Mouse (Mus musculus): ENCODE data around the gene Vav2. TPM values are rescaled to one million over a fixed set of nuclear protein-coding genes. Genes with fewer than 3 reads are reported as not detected.
A peak's percentile ranks its signal among the peaks of the same experiment; 100 is the strongest.

Gene Vav2
- total RNA-seq, 1 experiment: 17.4 TPM

DNA sequence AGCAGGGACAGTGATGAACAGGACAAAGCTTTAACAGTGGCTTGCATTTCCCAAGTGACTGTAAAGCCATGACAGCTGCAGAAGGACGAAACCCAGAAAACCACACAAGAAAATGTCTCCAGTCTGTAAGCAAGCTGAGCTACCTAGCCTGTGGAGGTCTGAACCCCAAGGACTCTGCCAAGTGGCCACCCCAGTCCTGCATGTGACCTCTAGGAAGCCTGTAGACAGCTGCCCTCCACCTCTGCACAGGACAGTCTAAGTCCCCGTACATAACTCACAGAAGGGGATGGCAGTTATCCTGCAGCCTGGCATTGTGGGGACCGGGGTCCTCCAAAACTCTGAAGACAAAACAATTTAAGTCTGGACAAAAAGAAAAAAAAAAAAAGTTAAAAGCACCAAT lies 19.1 kb upstream of the Vav2 start:
- Histone ChIP-seq H3K9ac (ENCODE audit: insufficient read depth, low read depth, low read length, poor library complexity, severe bottlenecking) (no peak overlapping the region), H3K9me3 (ENCODE audit: control insufficient read depth, insufficient read depth, low read depth, low read length) (no peaks in the 10 kb centered on the region), H3K4me1 (ENCODE audit: control insufficient read depth in 2 of 2, insufficient read depth in 2 of 2, low read length in 2 of 2, poor library complexity in 1 of 2) (peaks cover 0 to 8% of the 10 kb centered on the region in 2 experiments; a peak in 1 of 4 replicates), H3K4me3 (ENCODE audit: insufficient read depth in 1 of 2, low read depth in 1 of 2, low read length in 2 of 2, poor library complexity in 1 of 2, severe bottlenecking in 1 of 2) (no peak overlapping the region), H3K36me3 (ENCODE audit: control insufficient read depth, insufficient read depth, low read length, poor library complexity, severe bottlenecking) (peaks cover 32% of the 10 kb centered on the region), H3K27ac (ENCODE audit: insufficient read depth, low read depth, low read length, poor library complexity, severe bottlenecking) (no peak overlapping the region)
- no peak for TF ChIP-seq CHD2 (IDR thresholded peaks at IDR 0.05; ENCODE audit: low read depth, low read length)
- TF ChIP-seq ZNF384 (IDR thresholded peaks at IDR 0.05; ENCODE audit: low read depth, low read length): no peak
- no peak for TF ChIP-seq HCFC1 (IDR thresholded peaks at IDR 0.05; ENCODE audit: borderline replicate concordance, insufficient read depth, low read length)
- no peak for TF ChIP-seq MAFK (IDR thresholded peaks at IDR 0.05; ENCODE audit: insufficient read depth, low read depth, low read length)
- no peak for TF ChIP-seq ZC3H11A (IDR thresholded peaks at IDR 0.05; ENCODE audit: borderline replicate concordance, low read depth, low read length)
- DNase-seq (ENCODE audit: low read depth, low spot score): no peak
- in situ Hi-C loops (cut with MboI; ENCODE audit: low sequenced_read_pairs in 2 of 2, unreplicated experiment in 2 of 2): no loop called here

DNA sequence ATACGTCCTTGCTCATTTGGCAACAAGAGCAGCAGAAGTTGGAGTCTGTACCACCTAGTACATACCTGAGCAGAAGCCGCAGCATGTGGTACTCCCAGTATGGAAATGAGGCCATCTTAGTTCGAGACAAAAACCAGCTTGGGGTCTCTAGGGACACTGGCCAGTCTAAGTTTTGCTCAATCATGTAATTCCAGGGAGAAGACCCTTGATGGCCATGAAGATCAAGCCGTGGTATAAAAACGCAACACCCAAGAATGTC lies 16.5 kb upstream of the Vav2 start:
- H3K4me1 ChIP-seq (ENCODE audit: control insufficient read depth in 2 of 2, insufficient read depth in 2 of 2, low read length in 2 of 2, poor library complexity in 1 of 2): peaks cover 0 to 12% of the 10 kb centered on the region in 2 experiments; a peak in 2 of 4 replicates
- no peak for TF ChIP-seq ZC3H11A (IDR thresholded peaks at IDR 0.05; ENCODE audit: borderline replicate concordance, low read depth, low read length)
- no peak for TF ChIP-seq ZNF384 (IDR thresholded peaks at IDR 0.05; ENCODE audit: low read depth, low read length)
- no peak for TF ChIP-seq MAFK (IDR thresholded peaks at IDR 0.05; ENCODE audit: insufficient read depth, low read depth, low read length)
- no peak for TF ChIP-seq HCFC1 (IDR thresholded peaks at IDR 0.05; ENCODE audit: borderline replicate concordance, insufficient read depth, low read length)
- TF ChIP-seq CHD2 (IDR thresholded peaks at IDR 0.05; ENCODE audit: low read depth, low read length): no peak
- H3K9me3 ChIP-seq (ENCODE audit: control insufficient read depth, insufficient read depth, low read depth, low read length): no peaks in the 10 kb centered on the region
- in situ Hi-C loops (cut with MboI; ENCODE audit: low sequenced_read_pairs in 2 of 2, unreplicated experiment in 2 of 2): no loop called here
- H3K36me3 ChIP-seq (ENCODE audit: control insufficient read depth, insufficient read depth, low read length, poor library complexity, severe bottlenecking): peaks cover 13% of the 10 kb centered on the region
- no peak for DNase-seq (ENCODE audit: low read depth, low spot score)
- H3K9ac ChIP-seq (ENCODE audit: insufficient read depth, low read depth, low read length, poor library complexity, severe bottlenecking): no peak overlapping the region
- H3K4me3 ChIP-seq (ENCODE audit: insufficient read depth in 1 of 2, low read depth in 1 of 2, low read length in 2 of 2, poor library complexity in 1 of 2, severe bottlenecking in 1 of 2): no peak overlapping the region
- H3K27ac ChIP-seq (ENCODE audit: insufficient read depth, low read depth, low read length, poor library complexity, severe bottlenecking): no peak overlapping the region

DNA sequence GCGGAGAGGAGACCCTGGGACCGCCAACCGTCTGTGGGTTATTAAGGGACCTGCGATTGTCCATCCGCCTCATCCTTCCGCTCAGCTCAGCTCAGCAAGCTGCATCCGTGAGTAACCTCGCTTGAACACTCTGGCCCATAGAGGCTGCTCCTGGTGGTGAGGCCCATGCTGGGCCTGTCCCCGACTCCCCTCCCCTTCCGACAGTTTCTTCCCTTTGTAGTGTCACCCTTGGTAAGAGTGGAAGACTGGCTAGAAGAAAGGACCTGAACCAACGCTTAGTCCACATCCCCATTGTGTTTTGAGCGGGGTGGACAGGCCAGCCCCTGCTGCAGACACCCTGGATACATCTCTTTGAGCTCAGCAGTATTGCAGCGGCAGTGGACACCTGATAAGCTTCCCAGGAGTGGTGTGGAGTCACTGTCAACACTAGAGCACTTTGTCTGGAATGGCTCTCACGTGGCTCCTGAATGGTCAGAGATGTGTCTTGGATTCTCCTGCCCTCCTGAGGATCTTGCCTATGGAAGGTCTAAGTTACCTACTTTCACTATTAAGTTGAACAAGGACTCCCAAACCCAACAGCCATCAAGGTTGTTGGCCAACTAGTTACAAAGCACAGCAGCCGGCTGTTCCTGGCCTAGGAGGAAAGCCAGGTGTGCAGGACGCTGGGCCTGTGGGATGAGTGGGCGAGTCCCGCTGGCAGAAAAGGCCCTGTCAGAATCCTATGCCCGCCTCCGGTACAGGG lies 16.0 kb upstream of the Vav2 start:
- no peak for DNase-seq (ENCODE audit: low read depth, low spot score)
- Histone ChIP-seq H3K27ac (ENCODE audit: insufficient read depth, low read depth, low read length, poor library complexity, severe bottlenecking) (no peak overlapping the region), H3K36me3 (ENCODE audit: control insufficient read depth, insufficient read depth, low read length, poor library complexity, severe bottlenecking) (peaks cover 8% of the 10 kb centered on the region), H3K4me3 (ENCODE audit: insufficient read depth in 1 of 2, low read depth in 1 of 2, low read length in 2 of 2, poor library complexity in 1 of 2, severe bottlenecking in 1 of 2) (peak overlapping the region; percentile 67 to 74), H3K9me3 (ENCODE audit: control insufficient read depth, insufficient read depth, low read depth, low read length) (no peaks in the 10 kb centered on the region), H3K4me1 (ENCODE audit: control insufficient read depth in 2 of 2, insufficient read depth in 2 of 2, low read length in 2 of 2, poor library complexity in 1 of 2) (peaks cover 0 to 13% of the 10 kb centered on the region in 2 experiments; a peak in 2 of 4 replicates), H3K9ac (ENCODE audit: insufficient read depth, low read depth, low read length, poor library complexity, severe bottlenecking) (peak overlapping the region; percentile 72)
- no peak for TF ChIP-seq MAFK (IDR thresholded peaks at IDR 0.05; ENCODE audit: insufficient read depth, low read depth, low read length)
- TF ChIP-seq CHD2 (IDR thresholded peaks at IDR 0.05; ENCODE audit: low read depth, low read length): no peak
- TF ChIP-seq ZC3H11A (IDR thresholded peaks at IDR 0.05; ENCODE audit: borderline replicate concordance, low read depth, low read length): no peak
- TF ChIP-seq ZNF384 (IDR thresholded peaks at IDR 0.05; ENCODE audit: low read depth, low read length): no peak
- TF ChIP-seq HCFC1 (IDR thresholded peaks at IDR 0.05; ENCODE audit: borderline replicate concordance, insufficient read depth, low read length): no peak
- in situ Hi-C loops (cut with MboI; ENCODE audit: low sequenced_read_pairs in 2 of 2, unreplicated experiment in 2 of 2): no loop called here

DNA sequence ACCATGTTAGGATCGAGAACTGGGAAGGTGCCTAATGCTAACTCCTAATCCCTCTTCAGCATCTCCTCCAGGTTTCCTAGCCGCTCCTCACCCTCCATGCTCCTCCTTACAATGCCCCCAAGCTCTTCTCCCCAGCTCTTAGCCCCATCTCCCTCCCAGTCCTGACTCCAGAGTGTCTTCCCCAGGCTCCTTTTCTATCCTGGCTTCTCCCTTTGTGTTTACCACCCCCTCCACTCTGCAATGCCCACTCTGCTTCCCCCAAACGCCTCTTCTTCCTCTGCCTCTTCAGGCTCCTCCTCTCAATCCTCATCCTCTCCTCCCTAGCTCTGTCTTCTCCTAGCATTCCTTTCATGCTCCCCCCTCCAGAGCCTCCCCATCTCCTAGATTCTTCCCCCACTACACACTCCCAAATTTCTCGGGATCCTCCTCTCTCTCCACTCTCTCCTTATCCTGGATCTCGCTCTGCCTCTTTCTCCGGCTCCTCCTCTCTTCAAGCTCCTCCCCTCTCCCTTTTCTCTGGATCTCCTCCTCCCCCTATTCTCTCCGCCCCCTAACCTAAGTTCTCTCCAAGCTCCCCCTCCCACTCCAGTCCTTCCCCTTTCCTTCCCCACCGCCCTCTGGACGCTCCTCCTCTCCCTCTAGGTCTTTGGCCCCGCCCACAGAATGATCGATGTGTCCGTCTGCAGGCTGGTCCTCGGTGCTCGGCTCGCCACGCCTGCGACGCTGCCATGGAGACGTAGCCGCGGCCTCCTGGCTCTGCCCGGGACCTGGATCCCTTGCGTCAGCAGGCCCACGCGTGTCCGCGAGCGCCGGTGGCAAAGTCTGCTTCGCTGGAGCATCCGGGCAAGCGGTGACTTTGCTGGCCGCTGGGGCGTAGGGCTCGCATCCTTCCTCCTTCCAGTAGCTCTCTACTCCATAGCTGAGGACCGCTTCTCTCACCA lies 15.2 kb upstream of the Vav2 start, which contains the start of gene Brd3os:
Gene Brd3os, plus strand, starts transcription at position 558 of the 941 bp plus-strand sequence.
- Histone ChIP-seq H3K9ac (ENCODE audit: insufficient read depth, low read depth, low read length, poor library complexity, severe bottlenecking) (peak within 1 kb of the TSS; percentile 72), H3K27ac (ENCODE audit: insufficient read depth, low read depth, low read length, poor library complexity, severe bottlenecking) (no peak within 1 kb of the TSS), H3K36me3 (ENCODE audit: control insufficient read depth, insufficient read depth, low read length, poor library complexity, severe bottlenecking) (peaks cover 6% of the 10 kb centered on the region), H3K9me3 (ENCODE audit: control insufficient read depth, insufficient read depth, low read depth, low read length) (no peaks in the 10 kb centered on the region), H3K4me3 (ENCODE audit: insufficient read depth in 1 of 2, low read depth in 1 of 2, low read length in 2 of 2, poor library complexity in 1 of 2, severe bottlenecking in 1 of 2) (peak within 1 kb of the TSS; percentile 67 to 74), H3K4me1 (ENCODE audit: control insufficient read depth in 2 of 2, insufficient read depth in 2 of 2, low read length in 2 of 2, poor library complexity in 1 of 2) (peaks cover 0 to 13% of the 10 kb centered on the region in 2 experiments; a peak in 2 of 4 replicates)
- DNase-seq (ENCODE audit: low read depth, low spot score): peak; percentile 100
- in situ Hi-C loops (cut with MboI; ENCODE audit: low sequenced_read_pairs in 2 of 2, unreplicated experiment in 2 of 2): no loop called here
- no peak for TF ChIP-seq ZC3H11A (IDR thresholded peaks at IDR 0.05; ENCODE audit: borderline replicate concordance, low read depth, low read length)
- TF ChIP-seq HCFC1 (IDR thresholded peaks at IDR 0.05; ENCODE audit: borderline replicate concordance, insufficient read depth, low read length): peak; percentile 78

Data from ES-E14 (cell line).